Mouse (Mus musculus): ENCODE results near the gene Cacna1a. TPM values are rescaled to one million over a fixed set of nuclear protein-coding genes. Genes with fewer than 3 reads are reported as not detected.

Gene Cacna1a
- polyA plus RNA-seq, 1 experiment: 0.37 TPM

DNA sequence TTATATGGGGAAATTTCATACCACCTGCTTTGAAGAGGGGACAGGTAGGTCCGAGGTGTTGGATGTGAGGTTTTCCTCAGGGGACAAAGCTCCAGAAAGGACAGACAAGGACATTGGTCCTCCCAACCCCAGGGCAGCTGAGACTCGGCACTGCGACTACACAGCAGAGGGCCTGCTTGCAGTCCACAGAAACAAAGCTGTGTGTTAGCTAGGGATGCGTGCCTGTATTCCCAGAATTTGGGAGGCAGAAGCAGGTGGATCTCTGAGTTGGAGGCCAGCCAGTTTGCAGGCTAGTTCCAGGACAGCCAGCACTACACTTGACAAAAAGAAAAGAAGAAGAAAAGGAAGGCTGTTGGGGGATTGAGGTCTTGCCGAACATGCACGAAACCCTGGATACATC is 130.5 kb downstream of the Cacna1a start:
- Histone ChIP-seq H3K4me3 (replicated peaks; ENCODE audit: control insufficient read depth, low read depth, low read length) (no peak overlapping the region), H3K27ac (ENCODE audit: control insufficient read depth, insufficient read depth, low read depth, low read length, poor library complexity) (no peak overlapping the region), H3K4me1 (ENCODE audit: control insufficient read depth, insufficient read depth, low read length) (no peaks in the 10 kb centered on the region)
- TF ChIP-seq CTCF (IDR thresholded peaks at IDR 0.05; ENCODE audit: control insufficient read depth, insufficient read depth, low read length) (no peak), POLR2A (IDR thresholded peaks at IDR 0.05; ENCODE audit: borderline replicate concordance, control insufficient read depth, low read depth, low read length) (no peak)
- WGBS: 78% methylated on average over 6 of the region's 6 CpGs

DNA sequence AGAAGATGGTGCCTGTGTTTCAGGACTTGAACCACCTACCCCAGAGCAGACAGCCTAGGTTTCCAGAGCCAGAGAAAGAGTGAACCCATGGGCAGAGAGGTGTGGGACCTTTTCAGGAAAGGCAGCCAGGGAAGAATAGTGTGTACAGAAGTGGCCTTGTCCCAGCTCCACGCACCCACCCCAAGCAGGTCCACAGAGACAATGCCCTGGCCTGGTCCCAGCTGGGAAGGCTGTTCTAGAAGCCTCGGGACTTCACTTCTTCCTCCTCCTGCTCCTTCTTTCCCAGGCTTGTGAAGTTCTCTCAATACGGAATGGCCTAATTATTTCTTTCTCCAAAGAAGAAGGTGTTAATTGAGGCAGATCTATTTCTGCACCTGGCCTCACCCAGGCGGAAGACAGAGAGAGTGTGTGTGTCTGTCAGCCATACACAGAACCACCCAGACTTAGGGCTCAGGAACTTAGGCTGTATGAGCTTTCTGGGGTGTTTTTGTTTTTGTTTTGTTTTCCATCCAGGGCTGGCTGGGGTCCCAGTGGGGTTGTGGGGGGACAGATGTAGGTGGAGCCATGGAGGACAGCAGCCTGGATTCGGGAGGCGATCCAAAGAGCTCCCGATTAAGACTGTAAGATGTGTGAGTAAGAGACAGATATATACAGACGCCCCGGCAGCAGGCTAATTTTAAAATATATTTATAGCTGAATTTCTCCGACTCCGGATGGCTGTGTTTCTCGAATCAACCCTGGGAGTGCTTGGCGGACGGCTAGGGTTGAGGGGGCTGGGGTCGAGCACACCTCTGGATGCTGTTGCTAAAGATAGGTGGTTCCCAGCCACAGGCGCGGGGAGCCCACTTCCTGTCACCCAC is 131.8 kb downstream of the Cacna1a start:
- Histone ChIP-seq H3K27ac (ENCODE audit: control insufficient read depth, insufficient read depth, low read depth, low read length, poor library complexity) (no peak overlapping the region), H3K4me1 (ENCODE audit: control insufficient read depth, insufficient read depth, low read length) (no peaks in the 10 kb centered on the region), H3K4me3 (replicated peaks; ENCODE audit: control insufficient read depth, low read depth, low read length) (no peak overlapping the region)
- TF ChIP-seq CTCF (IDR thresholded peaks at IDR 0.05; ENCODE audit: control insufficient read depth, insufficient read depth, low read length) (no peak), POLR2A (IDR thresholded peaks at IDR 0.05; ENCODE audit: borderline replicate concordance, control insufficient read depth, low read depth, low read length) (no peak)
- WGBS: 46% methylated on average over 17 of the region's 17 CpGs

DNA sequence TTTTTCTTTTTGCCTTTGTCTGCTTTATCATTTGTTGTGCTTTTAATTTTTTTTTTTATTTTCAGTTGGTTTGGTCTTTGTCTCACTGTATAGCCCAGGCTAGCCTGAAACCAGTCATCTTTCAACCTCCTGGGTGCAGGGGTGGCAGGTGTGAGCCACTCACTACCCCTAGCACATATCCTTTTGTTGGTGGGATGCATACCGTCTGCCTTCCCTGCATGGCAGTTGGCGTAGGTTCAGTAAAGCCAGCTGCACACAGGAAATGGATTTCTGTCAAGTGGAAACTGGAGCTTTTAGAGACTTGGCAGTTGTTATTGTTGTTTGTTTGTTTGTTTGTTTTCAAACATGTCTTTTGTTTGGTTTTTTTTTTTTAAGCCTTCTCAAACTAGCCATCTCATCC is 132.8 kb downstream of the Cacna1a start:
- TF ChIP-seq POLR2A (IDR thresholded peaks at IDR 0.05; ENCODE audit: borderline replicate concordance, control insufficient read depth, low read depth, low read length): no peak
- no peak for TF ChIP-seq CTCF (IDR thresholded peaks at IDR 0.05; ENCODE audit: control insufficient read depth, insufficient read depth, low read length)
- H3K4me3 ChIP-seq (replicated peaks; ENCODE audit: control insufficient read depth, low read depth, low read length): no peak overlapping the region
- H3K27ac ChIP-seq (ENCODE audit: control insufficient read depth, insufficient read depth, low read depth, low read length, poor library complexity): no peak overlapping the region
- WGBS: 58% methylated on average over 2 of the region's 2 CpGs
- H3K4me1 ChIP-seq (ENCODE audit: control insufficient read depth, insufficient read depth, low read length): no peaks in the 10 kb centered on the region

DNA sequence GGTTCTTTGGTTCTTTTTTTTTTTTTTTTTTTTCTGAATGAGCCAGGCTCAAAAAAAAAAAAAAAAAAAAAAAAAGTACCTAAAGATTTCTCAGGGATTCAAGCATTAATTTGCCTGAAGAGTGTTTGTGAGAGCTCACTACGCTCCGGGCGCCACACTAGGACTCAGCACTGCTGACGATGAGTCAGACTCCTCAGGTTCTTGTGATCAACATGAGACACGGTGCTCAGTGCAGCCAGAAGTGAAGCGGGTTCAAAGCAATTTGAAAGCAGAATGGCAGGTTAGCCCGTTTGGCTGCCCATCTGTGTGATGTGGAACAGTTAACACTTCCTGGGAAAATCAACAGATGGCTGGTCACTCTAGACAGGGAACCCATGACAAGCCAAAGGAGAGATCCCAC is 139.8 kb downstream of the Cacna1a start:
- no peak for TF ChIP-seq POLR2A (IDR thresholded peaks at IDR 0.05; ENCODE audit: borderline replicate concordance, control insufficient read depth, low read depth, low read length)
- no peak for TF ChIP-seq CTCF (IDR thresholded peaks at IDR 0.05; ENCODE audit: control insufficient read depth, insufficient read depth, low read length)
- H3K4me3 ChIP-seq (replicated peaks; ENCODE audit: control insufficient read depth, low read depth, low read length): no peak overlapping the region
- H3K27ac ChIP-seq (ENCODE audit: control insufficient read depth, insufficient read depth, low read depth, low read length, poor library complexity): no peak overlapping the region
- WGBS: 78% methylated on average over 7 of the region's 7 CpGs
- no peaks in the 10 kb centered on the region; the same call in 1 of the 2 replicates for H3K4me1 ChIP-seq (ENCODE audit: control insufficient read depth, insufficient read depth, low read length)

DNA sequence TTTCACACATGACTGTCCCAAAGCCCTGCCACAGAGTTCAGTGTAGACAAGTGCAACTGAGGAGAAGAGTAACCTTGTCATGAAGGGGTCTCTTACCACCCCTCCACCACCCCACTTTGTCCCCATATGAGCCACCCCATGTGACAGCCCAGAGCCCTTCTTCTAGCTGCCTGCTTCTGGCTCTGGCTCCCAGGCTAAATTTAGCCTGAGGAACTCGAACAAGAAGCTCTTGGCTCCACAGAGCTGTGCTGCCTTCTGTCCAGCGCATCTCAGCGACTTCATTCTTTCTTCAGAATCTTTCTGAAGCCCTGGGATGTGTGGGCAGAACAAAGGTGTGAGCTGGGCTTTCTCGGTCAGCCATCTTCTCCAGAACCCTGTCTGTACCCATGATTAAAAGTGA is 141.3 kb downstream of the Cacna1a start:
- Histone ChIP-seq H3K27ac (ENCODE audit: control insufficient read depth, insufficient read depth, low read depth, low read length, poor library complexity) (no peak overlapping the region), H3K4me1 (ENCODE audit: control insufficient read depth, insufficient read depth, low read length) (no peaks in the 10 kb centered on the region; the same call in 1 of the 2 replicates), H3K4me3 (replicated peaks; ENCODE audit: control insufficient read depth, low read depth, low read length) (no peak overlapping the region)
- WGBS: 54% methylated on average over 4 of the region's 4 CpGs
- TF ChIP-seq CTCF (IDR thresholded peaks at IDR 0.05; ENCODE audit: control insufficient read depth, insufficient read depth, low read length): no peak
- no peak for TF ChIP-seq POLR2A (IDR thresholded peaks at IDR 0.05; ENCODE audit: borderline replicate concordance, control insufficient read depth, low read depth, low read length)

DNA sequence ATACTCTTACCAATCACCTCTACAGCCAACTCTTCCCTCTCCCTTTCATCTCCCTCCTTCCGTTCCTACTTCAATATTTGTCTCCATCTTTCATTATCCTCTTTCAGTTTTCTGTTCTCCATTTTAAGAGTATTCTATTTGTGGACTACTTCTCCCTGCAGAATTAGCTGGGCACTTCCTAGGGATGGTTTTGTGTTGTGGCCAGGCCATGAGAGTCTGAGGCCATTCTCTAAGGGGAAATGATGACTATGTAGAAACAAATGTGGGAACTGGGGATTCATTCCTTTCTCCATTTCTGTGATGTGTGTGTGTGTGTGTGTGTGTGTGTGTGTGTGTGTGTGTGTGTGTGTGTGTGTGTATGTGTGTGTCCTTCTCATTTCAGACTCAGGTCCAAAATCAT is 144.5 kb downstream of the Cacna1a start:
- TF ChIP-seq CTCF (IDR thresholded peaks at IDR 0.05; ENCODE audit: control insufficient read depth, insufficient read depth, low read length) (no peak), POLR2A (IDR thresholded peaks at IDR 0.05; ENCODE audit: borderline replicate concordance, control insufficient read depth, low read depth, low read length) (no peak)
- WGBS: 62% methylated on average over 1 of the region's 1 CpGs
- Histone ChIP-seq H3K4me1 (ENCODE audit: control insufficient read depth, insufficient read depth, low read length) (no peaks in the 10 kb centered on the region; the same call in 1 of the 2 replicates), H3K4me3 (replicated peaks; ENCODE audit: control insufficient read depth, low read depth, low read length) (no peak overlapping the region), H3K27ac (ENCODE audit: control insufficient read depth, insufficient read depth, low read depth, low read length, poor library complexity) (no peak overlapping the region)

DNA sequence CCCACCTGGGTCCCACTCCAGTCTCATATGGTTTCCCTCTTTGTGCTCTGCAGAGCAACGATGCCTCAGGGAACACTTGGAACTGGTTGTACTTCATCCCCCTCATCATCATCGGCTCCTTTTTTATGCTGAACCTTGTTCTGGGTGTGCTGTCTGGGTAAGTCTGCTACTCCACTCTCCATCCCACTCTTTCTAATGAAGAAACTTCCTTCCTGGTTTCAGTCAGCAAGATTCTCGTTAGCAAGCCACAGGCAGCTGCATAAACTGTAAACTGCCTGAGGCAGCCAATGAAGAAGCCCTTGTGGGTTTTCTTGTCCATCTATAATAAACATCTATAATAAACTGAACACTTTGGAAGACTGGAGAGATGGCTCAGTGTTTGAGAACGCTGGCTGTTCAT is 145.1 kb downstream of the Cacna1a start:
- TF ChIP-seq CTCF (IDR thresholded peaks at IDR 0.05; ENCODE audit: control insufficient read depth, insufficient read depth, low read length): no peak
- TF ChIP-seq POLR2A (IDR thresholded peaks at IDR 0.05; ENCODE audit: borderline replicate concordance, control insufficient read depth, low read depth, low read length): no peak
- 38% methylated on average over 4 of the region's 4 CpGs for WGBS
- H3K4me1 ChIP-seq (ENCODE audit: control insufficient read depth, insufficient read depth, low read length): no peaks in the 10 kb centered on the region; the same call in 1 of the 2 replicates
- H3K4me3 ChIP-seq (replicated peaks; ENCODE audit: control insufficient read depth, low read depth, low read length): no peak overlapping the region
- H3K27ac ChIP-seq (ENCODE audit: control insufficient read depth, insufficient read depth, low read depth, low read length, poor library complexity): no peak overlapping the region; the same call in 1 of the 2 replicates

DNA sequence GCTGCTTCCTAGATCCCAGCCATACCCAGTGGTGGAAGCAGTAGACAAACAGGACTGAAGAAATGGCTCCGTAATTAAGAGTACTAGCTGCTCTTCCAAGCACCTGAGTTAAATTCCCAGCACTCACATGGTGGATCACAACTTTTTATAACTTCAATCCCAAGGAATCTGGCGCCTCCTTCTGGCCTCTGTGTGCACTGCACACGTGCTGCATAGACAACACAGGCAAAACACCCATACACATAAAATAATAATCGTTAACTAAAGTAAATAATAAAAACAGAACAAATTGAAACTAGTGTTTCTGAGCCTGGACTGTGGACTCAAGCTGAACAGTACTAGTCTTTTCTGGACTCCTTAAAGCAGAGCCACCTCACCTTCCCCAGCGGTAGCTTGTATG is 148.7 kb downstream of the Cacna1a start:
- no peak for TF ChIP-seq POLR2A (IDR thresholded peaks at IDR 0.05; ENCODE audit: borderline replicate concordance, control insufficient read depth, low read depth, low read length)
- 0 out of 2 replicates have a peak, but pooled peaks have one; percentile 12 for TF ChIP-seq CTCF (IDR thresholded peaks at IDR 0.05; ENCODE audit: control insufficient read depth, insufficient read depth, low read length)
- H3K4me1 ChIP-seq (ENCODE audit: control insufficient read depth, insufficient read depth, low read length): no peaks in the 10 kb centered on the region; the same call in 1 of the 2 replicates
- no peak overlapping the region for H3K27ac ChIP-seq (ENCODE audit: control insufficient read depth, insufficient read depth, low read depth, low read length, poor library complexity)
- no peak overlapping the region for H3K4me3 ChIP-seq (replicated peaks; ENCODE audit: control insufficient read depth, low read depth, low read length)
- 71% methylated on average over 5 of the region's 5 CpGs for WGBS
